Mouse (Mus musculus) left cerebral cortex, adult 2 months (tissue): ENCODE data around the gene Cry1. TPM values are rescaled to one million over a fixed set of nuclear protein-coding genes. Genes with fewer than 3 reads are reported as not detected.

Experiments used
- DNase-seq, 2 experiments: peaks; one replicate each; pipeline ENCODE4 v3.0.0; 2021 to 2022; ENCODE audit warnings: low spot score in 2 of 2, mixed read lengths in 1 of 2; ENCODE audit errors: extremely low spot score in 1 of 2
- H3K27ac ChIP-seq: fragments of 200-600 bp; 2 replicates; pipeline ENCODE4 v1.8.1; 2022
- H3K4me3 ChIP-seq: fragments of 200-600 bp; 2 replicates; pipeline ENCODE4 v1.8.1; 2022
- CTCF ChIP-seq: fragments of 200-600 bp; IDR thresholded peaks from 2 replicates; pipeline ENCODE4 v1.8.1; 2022; ENCODE audit warnings: antibody characterized with exemption, mild to moderate bottlenecking, moderate library complexity
- intact Hi-C: fragments of 180-260 bp; cut with DNase I; formaldehyde crosslinking; loops from one replicate; pipeline ENCODE4 v1.15.1; 2025
- total RNA-seq, 2 experiments: library from RNA; stranded (reverse); gene quantifications; 2 replicates each; pipeline ENCODE4 v1.2.3; 2021

The Cry1 gene
- total RNA-seq, 2 experiments from 2014 or later: 16.8 to 25.6 TPM

- no peak for TF ChIP-seq CTCF
- intact Hi-C loops: no loop called here
- no peak for DNase-seq
- Histone ChIP-seq H3K27ac (no peak overlapping the region), H3K4me3 (no peak overlapping the region)
Observed at GRCm38 (mm10) chr10:85159989-85160619, 24.8 kb downstream of the Cry1 start.

- H3K27ac ChIP-seq: no peak overlapping the region
- DNase-seq: no peak
- no peak overlapping the region for H3K4me3 ChIP-seq
- intact Hi-C loops: no loop called here
- no peak for TF ChIP-seq CTCF
Observed at GRCm38 (mm10) chr10:85157451-85157850, 27.4 kb downstream of the Cry1 start.

- DNase-seq: peak; percentile 56 to 71
- peak; percentile 97 for TF ChIP-seq CTCF
- Histone ChIP-seq H3K4me3 (no peak overlapping the region), H3K27ac (no peak overlapping the region)
- intact Hi-C loops: loop anchor here (2.0 kb wide), 1 partner anchor 29 kb away; no protein-coding TSS in a partner anchor
Observed at GRCm38 (mm10) chr10:85154195-85154594, 30.7 kb downstream of the Cry1 start.

GRCm38 (mm10) chr10:85149226-85149625, 35.6 kb downstream of the Cry1 start:
- no peak overlapping the region for H3K4me3 ChIP-seq
- no peak for DNase-seq
- intact Hi-C loops: no loop called here
- H3K27ac ChIP-seq: no peak overlapping the region
- no peak for TF ChIP-seq CTCF

GRCm38 (mm10) chr10:85146282-85146681, 38.6 kb downstream of the Cry1 start:
- Histone ChIP-seq H3K27ac (no peak overlapping the region), H3K4me3 (no peak overlapping the region)
- no peak for DNase-seq
- no peak for TF ChIP-seq CTCF
- intact Hi-C loops: no loop called here

- Histone ChIP-seq H3K4me3 (no peak overlapping the region), H3K27ac (no peak overlapping the region)
- intact Hi-C loops: no loop called here
- DNase-seq: no peak
- no peak for TF ChIP-seq CTCF
Observed at GRCm38 (mm10) chr10:85141465-85141864, 43.4 kb downstream of the Cry1 start.

- no peak for DNase-seq
- no peak overlapping the region for H3K27ac ChIP-seq
- no peak overlapping the region for H3K4me3 ChIP-seq
- intact Hi-C loops: no loop called here
- no peak for TF ChIP-seq CTCF
Observed at GRCm38 (mm10) chr10:85136573-85136972, 48.3 kb downstream of the Cry1 start.

- H3K4me3 ChIP-seq: peak overlapping the region; percentile 81
- intact Hi-C loops: no loop called here
- no peak for DNase-seq
- no peak overlapping the region for H3K27ac ChIP-seq
- TF ChIP-seq CTCF: no peak
Observed at GRCm38 (mm10) chr10:85128453-85128852, 56.4 kb downstream of the Cry1 start.

- intact Hi-C loops: no loop called here
- DNase-seq: peak; percentile 89 to 92
- Histone ChIP-seq H3K4me3 (peak within 1 kb of the TSS; percentile 81), H3K27ac (peak within 1 kb of the TSS; percentile 85)
- TF ChIP-seq CTCF: peak; percentile 20
Observed at GRCm38 (mm10) chr10:85127395-85128287, 57.2 kb downstream of the Cry1 start, which contains the start of gene Mterf2. Gene Mterf2, minus strand, starts transcription at chr10:85128027.

GRCm38 (mm10) chr10:85125184-85125583, 59.7 kb downstream of the Cry1 start:
- Histone ChIP-seq H3K4me3 (no peak overlapping the region), H3K27ac (no peak overlapping the region)
- DNase-seq: no peak
- no peak for TF ChIP-seq CTCF
- intact Hi-C loops: no loop called here

- intact Hi-C loops: no loop called here
- H3K27ac ChIP-seq: no peak overlapping the region
- DNase-seq: no peak
- no peak overlapping the region for H3K4me3 ChIP-seq
- TF ChIP-seq CTCF: no peak
Observed at GRCm38 (mm10) chr10:85114409-85114808, 70.5 kb downstream of the Cry1 start.
